Mouse (Mus musculus): ENCODE data around the gene Klf11. TPM values are rescaled to one million over a fixed set of nuclear protein-coding genes. Genes with fewer than 3 reads are reported as not detected.

Klf11 gene
- total RNA-seq (2023; ENCODE audit: inconsistent age): 35.8 to 48.4 TPM (median 39.2 TPM) in 4 replicates

GRCm38 (mm10) chr12:24651063-24651557 is at the start of gene Klf11:
Gene Klf11, plus strand, starts transcription at chr12:24651274.

DNA sequence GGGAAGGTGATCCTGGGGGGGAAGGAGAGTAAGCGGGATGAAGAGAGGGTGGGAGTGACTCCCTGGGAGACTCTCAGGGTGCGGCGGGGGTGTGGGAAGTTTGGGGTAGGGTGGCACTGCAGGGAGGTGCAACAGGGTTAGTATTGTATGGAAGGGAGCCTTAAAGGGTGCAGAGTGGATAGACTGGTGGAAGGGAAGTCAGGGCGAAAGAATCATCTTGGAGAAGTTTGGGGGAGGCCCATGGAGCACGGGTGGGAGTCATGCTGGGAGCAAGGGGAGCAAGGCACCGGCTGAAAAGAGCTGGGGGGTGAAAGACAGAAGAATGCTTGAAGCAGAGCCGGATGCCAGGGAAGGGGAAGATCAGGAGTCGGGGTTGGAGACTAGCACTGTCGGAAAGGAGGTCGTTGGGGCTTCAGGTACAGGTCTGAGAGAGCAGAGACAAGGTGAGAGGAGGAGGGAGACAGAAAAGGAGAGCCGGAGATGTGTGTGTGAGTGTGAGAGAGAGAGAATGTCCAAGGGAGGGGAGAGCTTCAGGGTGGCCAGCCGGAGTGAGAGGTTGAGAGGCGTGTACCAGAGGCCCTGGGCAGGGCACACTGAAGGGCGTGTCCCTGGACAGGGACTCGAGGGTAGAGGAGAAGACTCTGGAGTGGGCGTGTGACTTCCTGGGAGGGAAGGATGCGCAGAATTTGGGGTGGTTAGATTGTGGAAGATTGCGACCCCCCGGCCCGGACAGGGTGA is 30.4 kb downstream of the Klf11 start, which contains the start of gene Cys1:
TSS of gene Cys1 (minus strand) at position 528 of the 738 bp plus-strand sequence.

GRCm38 (mm10) chr12:24707954-24708823 is 57.1 kb downstream of the Klf11 start, which contains the start of gene Rrm2:
Gene Rrm2, plus strand, starts transcription at chr12:24708241.

Other genes with a start within 250 kb of the Klf11 start
- gene Taf1b, start 152.9 kb upstream of the Klf11 start, total RNA-seq (2023; ENCODE audit: inconsistent age): 34.2 to 41.0 TPM (median 38.7 TPM) in 4 replicates
- gene Grhl1, start 79.0 kb upstream of the Klf11 start, total RNA-seq (2023; ENCODE audit: inconsistent age): 1.0 to 1.8 TPM (median 1.2 TPM) in 4 replicates
- not detected in 4 replicates for gene Cys1, start 30.5 kb downstream of the Klf11 start, total RNA-seq (2023; ENCODE audit: inconsistent age)
- gene Rrm2, start 57.0 kb downstream of the Klf11 start, total RNA-seq (2023; ENCODE audit: inconsistent age): 5.1 to 7.3 TPM (median 6.4 TPM) in 4 replicates
- gene Mboat2, start 179.6 kb downstream of the Klf11 start, total RNA-seq (2023; ENCODE audit: inconsistent age): not detected in 4 replicates